Mouse (Mus musculus): ENCODE data around the gene Dis3l2. TPM values are rescaled to one million over a fixed set of nuclear protein-coding genes. Genes with fewer than 3 reads are reported as not detected.

The Dis3l2 gene
- polyA plus RNA-seq, 1 experiment from 2014 or later: 39.1 TPM

DNA sequence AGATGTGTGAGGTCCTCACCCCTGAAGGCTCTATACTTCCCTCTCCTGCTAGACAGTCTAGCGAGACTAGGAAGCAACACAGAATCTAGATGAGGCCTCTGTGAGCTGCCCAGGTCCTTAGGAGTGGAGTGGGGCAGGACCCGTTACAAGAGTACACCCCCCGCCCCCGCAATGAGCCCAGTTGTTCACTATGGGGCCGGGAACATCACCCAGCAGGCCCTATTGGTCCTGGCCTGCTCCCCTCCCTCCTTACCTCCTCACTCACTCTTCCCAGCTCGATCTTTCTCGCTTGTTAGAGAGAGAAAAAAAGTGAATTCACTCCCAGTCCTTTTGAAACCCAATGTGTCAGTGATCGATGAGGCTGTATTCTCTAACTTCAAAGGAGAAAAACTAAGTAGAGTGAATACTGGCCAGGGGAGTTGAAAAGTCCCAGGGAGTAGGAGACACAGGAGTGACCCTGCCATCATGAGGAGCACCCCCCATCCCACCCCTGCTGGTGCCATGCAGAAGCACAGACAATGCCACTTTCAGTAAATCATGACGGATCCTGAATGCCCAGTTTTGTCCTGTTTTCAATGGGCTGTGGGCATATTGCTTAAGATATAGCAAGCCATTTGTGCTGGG is 299.0 kb downstream of the Dis3l2 start:
- no peaks in the 10 kb centered on the region for H3K36me3 ChIP-seq (ENCODE audit: control insufficient read depth, insufficient read depth, low read length)
- H3K4me2 ChIP-seq (ENCODE audit: low read depth, low read length): no peak overlapping the region
- ATAC-seq (ENCODE audit: low read depth): peak; percentile 90
- H3K27ac ChIP-seq (ENCODE audit: low read depth, low read length): 0 out of 2 replicates have a peak overlapping the region, but pooled peaks have one; percentile 36
- H3K9me3 ChIP-seq (ENCODE audit: control insufficient read depth, low read length): no peaks in the 10 kb centered on the region
- H3K4me3 ChIP-seq (ENCODE audit: low read depth, low read length): no peak overlapping the region
- H3K4me1 ChIP-seq (ENCODE audit: control insufficient read depth, insufficient read depth, low read length): no peaks in the 10 kb centered on the region
- H3K9ac ChIP-seq (replicated peaks; ENCODE audit: low read depth, low read length): no peak overlapping the region
- 6% methylated on average over 9 of the region's 9 CpGs for WGBS
- no peaks in the 10 kb centered on the region for H3K27me3 ChIP-seq (ENCODE audit: control insufficient read depth, insufficient read depth, low read length)

DNA sequence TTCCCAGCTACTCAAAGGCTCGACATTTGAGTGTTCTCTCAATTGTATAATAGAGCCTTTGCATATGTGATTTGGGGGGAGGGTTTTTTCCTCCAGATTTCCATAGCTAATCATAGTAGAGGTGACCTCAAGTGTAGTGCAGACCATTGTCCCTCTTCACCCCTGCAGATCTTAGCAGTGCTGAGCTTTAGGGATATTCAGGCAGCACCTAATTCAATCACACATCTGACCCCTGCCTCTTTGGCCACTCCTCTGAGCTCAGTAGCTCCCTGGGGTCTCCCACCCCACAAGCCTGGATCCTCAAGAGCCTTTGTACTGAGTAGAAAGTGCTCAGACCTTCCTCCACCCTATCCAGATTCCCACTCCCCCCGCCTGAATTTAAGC is 299.6 kb downstream of the Dis3l2 start:
- ATAC-seq (ENCODE audit: low read depth): peak; percentile 71
- no peak overlapping the region for H3K4me2 ChIP-seq (ENCODE audit: low read depth, low read length)
- no peaks in the 10 kb centered on the region for H3K9me3 ChIP-seq (ENCODE audit: control insufficient read depth, low read length)
- H3K36me3 ChIP-seq (ENCODE audit: control insufficient read depth, insufficient read depth, low read length): no peaks in the 10 kb centered on the region
- WGBS: 8% methylated on average over 2 of the region's 2 CpGs
- H3K27ac ChIP-seq (ENCODE audit: low read depth, low read length): no peak overlapping the region
- no peak overlapping the region for H3K4me3 ChIP-seq (ENCODE audit: low read depth, low read length)
- H3K9ac ChIP-seq (replicated peaks; ENCODE audit: low read depth, low read length): no peak overlapping the region
- H3K4me1 ChIP-seq (ENCODE audit: control insufficient read depth, insufficient read depth, low read length): no peaks in the 10 kb centered on the region
- H3K27me3 ChIP-seq (ENCODE audit: control insufficient read depth, insufficient read depth, low read length): no peaks in the 10 kb centered on the region

DNA sequence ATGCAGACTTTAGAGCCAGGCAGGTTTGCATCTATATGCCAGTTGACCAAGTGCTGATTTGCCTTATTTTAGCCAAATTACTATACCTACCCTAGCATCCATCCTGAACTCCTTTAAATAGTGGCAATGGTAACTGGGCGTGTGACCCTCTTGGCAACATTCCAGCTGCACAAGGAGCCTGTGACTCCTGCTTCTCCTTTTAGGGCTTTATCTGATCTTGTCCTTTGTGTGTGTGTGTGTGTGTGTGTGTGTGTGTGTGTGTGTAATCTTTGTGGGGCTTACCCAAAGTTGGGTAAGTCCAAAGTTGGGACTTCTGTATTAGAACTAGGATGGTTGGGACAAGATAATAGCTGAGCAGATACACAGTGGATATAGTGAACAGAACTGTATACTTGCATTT is 302.8 kb downstream of the Dis3l2 start:
- H3K9ac ChIP-seq (replicated peaks; ENCODE audit: low read depth, low read length): no peak overlapping the region
- ATAC-seq (ENCODE audit: low read depth): no peak
- H3K9me3 ChIP-seq (ENCODE audit: control insufficient read depth, low read length): no peaks in the 10 kb centered on the region
- H3K27ac ChIP-seq (ENCODE audit: low read depth, low read length): no peak overlapping the region
- no peaks in the 10 kb centered on the region for H3K4me1 ChIP-seq (ENCODE audit: control insufficient read depth, insufficient read depth, low read length)
- H3K27me3 ChIP-seq (ENCODE audit: control insufficient read depth, insufficient read depth, low read length): no peaks in the 10 kb centered on the region
- no peaks in the 10 kb centered on the region for H3K36me3 ChIP-seq (ENCODE audit: control insufficient read depth, insufficient read depth, low read length)
- no peak overlapping the region for H3K4me2 ChIP-seq (ENCODE audit: low read depth, low read length)
- 81% methylated on average over 1 of the region's 1 CpGs for WGBS
- no peak overlapping the region for H3K4me3 ChIP-seq (ENCODE audit: low read depth, low read length)

DNA sequence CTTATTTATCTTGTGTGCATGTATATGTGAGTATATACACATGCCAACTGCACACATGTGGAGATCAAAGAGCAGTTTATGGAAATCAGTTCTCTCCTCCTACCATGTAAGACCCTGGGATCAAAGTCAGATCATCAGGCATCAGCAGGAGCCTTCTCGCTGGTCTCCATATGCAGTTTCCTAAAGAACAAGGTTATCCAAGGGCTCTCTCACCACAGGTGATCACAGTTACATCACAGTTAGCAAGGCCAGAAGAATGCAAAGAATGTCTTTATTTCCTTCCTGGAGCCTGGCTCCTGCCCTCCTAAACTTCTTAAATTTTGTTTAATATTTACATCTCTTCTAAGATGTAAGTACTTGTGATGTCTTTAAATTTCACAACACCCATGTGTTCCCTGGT is 304.6 kb downstream of the Dis3l2 start:
- Histone ChIP-seq H3K36me3 (ENCODE audit: control insufficient read depth, insufficient read depth, low read length) (no peaks in the 10 kb centered on the region), H3K4me3 (ENCODE audit: low read depth, low read length) (no peak overlapping the region), H3K4me2 (ENCODE audit: low read depth, low read length) (no peak overlapping the region), H3K4me1 (ENCODE audit: control insufficient read depth, insufficient read depth, low read length) (no peaks in the 10 kb centered on the region), H3K27ac (ENCODE audit: low read depth, low read length) (no peak overlapping the region), H3K9me3 (ENCODE audit: control insufficient read depth, low read length) (no peaks in the 10 kb centered on the region), H3K27me3 (ENCODE audit: control insufficient read depth, insufficient read depth, low read length) (no peaks in the 10 kb centered on the region), H3K9ac (replicated peaks; ENCODE audit: low read depth, low read length) (no peak overlapping the region)
- WGBS: 35% methylated on average over 1 of the region's 1 CpGs
- ATAC-seq (ENCODE audit: low read depth): no peak

DNA sequence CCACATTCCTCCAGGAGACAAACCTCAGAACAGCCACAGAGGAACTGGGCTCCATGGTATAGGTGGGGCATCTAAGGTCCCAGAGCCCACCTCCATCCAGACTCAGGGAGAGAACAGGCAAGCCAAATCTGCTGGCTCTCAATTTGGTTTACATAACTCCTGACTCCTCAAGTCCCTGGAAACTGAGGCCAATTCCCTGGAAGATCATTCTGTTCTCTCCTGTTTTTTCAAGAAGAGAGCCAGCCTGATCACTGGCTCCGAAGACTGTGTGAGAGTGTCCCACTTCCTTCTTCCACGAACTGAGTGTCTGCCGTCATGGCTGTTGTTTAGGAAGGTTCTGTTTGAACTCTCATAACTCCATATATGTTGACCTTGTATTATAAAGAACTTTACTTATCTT is 305.5 kb downstream of the Dis3l2 start:
- Histone ChIP-seq H3K4me3 (ENCODE audit: low read depth, low read length) (no peak overlapping the region), H3K36me3 (ENCODE audit: control insufficient read depth, insufficient read depth, low read length) (no peaks in the 10 kb centered on the region), H3K9ac (replicated peaks; ENCODE audit: low read depth, low read length) (no peak overlapping the region), H3K9me3 (ENCODE audit: control insufficient read depth, low read length) (no peaks in the 10 kb centered on the region), H3K27ac (ENCODE audit: low read depth, low read length) (no peak overlapping the region), H3K27me3 (ENCODE audit: control insufficient read depth, insufficient read depth, low read length) (no peaks in the 10 kb centered on the region), H3K4me1 (ENCODE audit: control insufficient read depth, insufficient read depth, low read length) (no peaks in the 10 kb centered on the region), H3K4me2 (ENCODE audit: low read depth, low read length) (no peak overlapping the region)
- no peak for ATAC-seq (ENCODE audit: low read depth)
- 95% methylated on average over 3 of the region's 3 CpGs for WGBS

DNA sequence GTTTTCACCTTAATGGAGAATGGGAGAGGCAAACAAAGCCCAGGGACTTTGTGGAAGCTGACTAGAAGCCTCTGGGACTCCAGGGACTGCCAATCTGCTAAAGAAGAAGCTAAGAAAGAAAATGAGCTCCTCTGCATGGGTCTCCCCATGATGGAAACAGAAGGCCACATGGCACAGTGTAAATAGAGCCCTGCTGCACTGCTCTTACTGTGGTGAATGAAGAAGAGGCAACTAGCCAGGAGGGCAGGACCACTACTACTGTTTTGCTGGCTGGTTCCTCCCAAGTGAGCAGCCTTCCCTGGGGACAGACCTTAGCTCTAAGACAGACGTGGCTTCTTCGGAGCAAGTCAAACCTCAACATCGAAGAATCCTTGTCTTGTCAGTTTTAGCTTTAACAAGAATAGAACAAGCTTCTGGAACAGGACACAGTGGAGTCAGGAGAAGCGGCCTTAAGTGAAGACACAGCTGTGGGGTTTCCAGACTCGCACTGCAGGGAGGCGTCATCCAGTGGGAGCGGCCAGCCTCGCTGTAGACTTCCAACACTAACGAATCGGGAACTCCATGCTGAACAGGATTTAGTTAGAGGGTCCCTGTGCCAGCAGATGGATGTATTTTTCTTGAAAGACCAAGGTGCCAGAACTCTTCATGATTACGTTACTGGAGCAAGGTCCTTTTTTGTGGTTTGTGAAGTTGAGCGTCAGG is 307.2 kb downstream of the Dis3l2 start:
- no peak for ATAC-seq (ENCODE audit: low read depth)
- no peaks in the 10 kb centered on the region for H3K36me3 ChIP-seq (ENCODE audit: control insufficient read depth, insufficient read depth, low read length)
- H3K9me3 ChIP-seq (ENCODE audit: control insufficient read depth, low read length): no peaks in the 10 kb centered on the region
- no peak overlapping the region for H3K4me2 ChIP-seq (ENCODE audit: low read depth, low read length)
- H3K4me3 ChIP-seq (ENCODE audit: low read depth, low read length): no peak overlapping the region
- no peak overlapping the region for H3K27ac ChIP-seq (ENCODE audit: low read depth, low read length)
- no peaks in the 10 kb centered on the region for H3K27me3 ChIP-seq (ENCODE audit: control insufficient read depth, insufficient read depth, low read length)
- H3K4me1 ChIP-seq (ENCODE audit: control insufficient read depth, insufficient read depth, low read length): no peaks in the 10 kb centered on the region
- no peak overlapping the region for H3K9ac ChIP-seq (replicated peaks; ENCODE audit: low read depth, low read length)
- WGBS: 75% methylated on average over 12 of the region's 12 CpGs

DNA sequence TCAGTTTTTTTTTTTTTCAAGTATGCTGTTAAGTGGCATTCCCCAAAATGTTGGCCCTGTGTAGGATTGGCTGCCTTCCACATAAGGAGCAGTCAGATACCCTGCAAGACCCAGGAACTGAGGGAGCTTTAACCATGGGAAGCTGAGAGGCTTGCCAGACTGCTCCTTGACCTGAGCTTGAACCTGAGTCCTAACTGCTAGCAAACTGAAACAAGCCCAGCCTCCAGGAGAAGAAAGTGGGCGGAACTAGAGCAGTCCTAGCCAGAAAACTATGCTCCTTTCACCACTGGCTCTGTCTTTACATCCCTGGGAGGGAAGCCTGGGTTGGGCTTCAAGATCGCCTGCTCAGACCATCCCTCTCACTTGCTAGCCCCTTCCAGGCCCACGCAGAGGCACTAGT is 308.1 kb downstream of the Dis3l2 start:
- Histone ChIP-seq H3K9me3 (ENCODE audit: control insufficient read depth, low read length) (no peaks in the 10 kb centered on the region), H3K4me3 (ENCODE audit: low read depth, low read length) (no peak overlapping the region), H3K36me3 (ENCODE audit: control insufficient read depth, insufficient read depth, low read length) (no peaks in the 10 kb centered on the region), H3K4me2 (ENCODE audit: low read depth, low read length) (no peak overlapping the region), H3K9ac (replicated peaks; ENCODE audit: low read depth, low read length) (no peak overlapping the region), H3K4me1 (ENCODE audit: control insufficient read depth, insufficient read depth, low read length) (no peaks in the 10 kb centered on the region), H3K27ac (ENCODE audit: low read depth, low read length) (no peak overlapping the region), H3K27me3 (ENCODE audit: control insufficient read depth, insufficient read depth, low read length) (no peaks in the 10 kb centered on the region)
- 50% methylated on average over 3 of the region's 3 CpGs for WGBS
- ATAC-seq (ENCODE audit: low read depth): no peak

DNA sequence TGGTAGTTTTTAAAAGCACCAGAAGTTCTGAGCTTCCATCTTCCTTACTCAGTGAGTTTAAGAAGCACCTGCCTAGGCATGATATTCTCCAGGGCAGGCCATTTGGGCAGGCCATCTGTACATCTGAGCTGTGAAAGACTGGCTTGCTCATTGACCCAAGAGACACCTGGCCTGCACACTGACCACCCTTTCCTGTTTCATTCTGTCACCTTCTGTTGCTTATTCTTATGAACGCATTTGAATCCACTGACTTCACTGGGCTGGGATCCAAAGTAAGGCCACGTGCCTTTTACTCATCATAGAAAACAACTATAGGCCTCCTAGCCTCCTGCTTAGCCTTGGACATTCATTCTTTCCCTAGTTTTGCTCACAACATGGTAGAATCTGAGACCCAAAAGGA is 309.0 kb downstream of the Dis3l2 start:
- no peak overlapping the region for H3K27ac ChIP-seq (ENCODE audit: low read depth, low read length)
- H3K27me3 ChIP-seq (ENCODE audit: control insufficient read depth, insufficient read depth, low read length): no peaks in the 10 kb centered on the region
- H3K4me3 ChIP-seq (ENCODE audit: low read depth, low read length): no peak overlapping the region
- no peak for ATAC-seq (ENCODE audit: low read depth)
- no peaks in the 10 kb centered on the region for H3K4me1 ChIP-seq (ENCODE audit: control insufficient read depth, insufficient read depth, low read length)
- no peak overlapping the region for H3K4me2 ChIP-seq (ENCODE audit: low read depth, low read length)
- no peaks in the 10 kb centered on the region for H3K36me3 ChIP-seq (ENCODE audit: control insufficient read depth, insufficient read depth, low read length)
- H3K9ac ChIP-seq (replicated peaks; ENCODE audit: low read depth, low read length): no peak overlapping the region
- no peaks in the 10 kb centered on the region for H3K9me3 ChIP-seq (ENCODE audit: control insufficient read depth, low read length)
- 87% methylated on average over 2 of the region's 2 CpGs for WGBS

DNA sequence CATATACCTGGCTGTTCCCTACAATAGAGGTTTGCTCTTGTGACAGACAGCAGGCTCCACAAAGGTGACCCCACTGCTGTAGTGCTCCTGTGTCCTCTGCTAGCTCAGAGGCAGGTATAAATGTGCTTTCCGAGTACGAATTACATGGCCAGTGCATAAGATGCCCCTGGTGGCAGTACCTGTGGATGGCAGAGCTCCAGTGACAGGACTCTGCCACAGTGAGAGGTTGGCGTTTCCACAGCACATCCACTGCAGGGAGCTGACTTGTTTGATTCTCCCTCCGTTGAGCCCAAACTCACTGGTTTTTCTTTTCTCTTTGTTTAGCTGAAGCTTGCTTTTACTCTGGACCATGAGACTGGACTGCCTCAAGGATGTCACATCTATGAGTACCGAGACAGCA is 317.1 kb downstream of the Dis3l2 start:
- Histone ChIP-seq H3K9me3 (ENCODE audit: control insufficient read depth, low read length) (no peaks in the 10 kb centered on the region), H3K36me3 (ENCODE audit: control insufficient read depth, insufficient read depth, low read length) (no peaks in the 10 kb centered on the region), H3K4me3 (ENCODE audit: low read depth, low read length) (no peak overlapping the region), H3K4me2 (ENCODE audit: low read depth, low read length) (no peak overlapping the region), H3K27ac (ENCODE audit: low read depth, low read length) (no peak overlapping the region), H3K9ac (replicated peaks; ENCODE audit: low read depth, low read length) (no peak overlapping the region), H3K4me1 (ENCODE audit: control insufficient read depth, insufficient read depth, low read length) (no peaks in the 10 kb centered on the region), H3K27me3 (ENCODE audit: control insufficient read depth, insufficient read depth, low read length) (no peaks in the 10 kb centered on the region)
- ATAC-seq (ENCODE audit: low read depth): no peak
- 84% methylated on average over 5 of the region's 5 CpGs for WGBS

Data from neural tube, embryonic 14.5 days (tissue).